Mouse (Mus musculus) monocyte, adult 59 days (primary cell): Measurements from ENCODE around the gene Hist1h4m. TPM values are rescaled to one million over a fixed set of nuclear protein-coding genes. Genes with fewer than 3 reads are reported as not detected.

Source experiments
- total RNA-seq, 2 experiments: library from RNA; stranded (reverse); gene quantifications; one replicate each; pipeline ENCODE4 v1.2.4; 2023

Hist1h4m gene
- total RNA-seq = 100 to 1,000 TPM; 127 to 412 TPM

GRCm38 (mm10) chr13:21811539-21811938 lies at the start of gene Hist1h4m:
Gene Hist1h4m, plus strand, starts transcription at chr13:21811746.

GRCm38 (mm10) chr13:21779767-21780731 lies 31.5 kb upstream of the Hist1h4m start, which contains the start of gene Hist1h1b:
Gene Hist1h1b, minus strand, starts transcription at chr13:21780625.

GRCm38 (mm10) chr13:21783255-21783617 lies 28.3 kb upstream of the Hist1h4m start, which contains the start of gene Hist1h3i:
Gene Hist1h3i, minus strand, starts transcription at chr13:21783370.

GRCm38 (mm10) chr13:21786899-21787629 lies 24.5 kb upstream of the Hist1h4m start, which contains the start of the genes Hist1h2an and Hist1h2bp:
Gene Hist1h2an, minus strand, starts transcription at chr13:21787218.
Gene Hist1h2bp, plus strand, starts transcription at chr13:21787461.

GRCm38 (mm10) chr13:21810073-21810472 lies 1.5 kb upstream of the Hist1h4m start, which contains the start of the genes Hist1h2bq and Hist1h2ao:
Gene Hist1h2bq, minus strand, starts transcription at chr13:21810197.
Gene Hist1h2ao, plus strand, starts transcription at chr13:21810465.

GRCm38 (mm10) chr13:21831418-21832394 lies 20.2 kb downstream of the Hist1h4m start, which contains the start of gene Hist1h4n:
Gene Hist1h4n, minus strand, starts transcription at chr13:21832196.

GRCm38 (mm10) chr13:21833461-21833860 lies 21.9 kb downstream of the Hist1h4m start, which contains the start of the genes Hist1h2ap and Hist1h2br:
Gene Hist1h2ap, minus strand, starts transcription at chr13:21833507.
Gene Hist1h2br, plus strand, starts transcription at chr13:21833743.

Other genes starting within 250 kb of the Hist1h4m start
- not detected for gene Olfr1364, start 230.0 kb upstream of the Hist1h4m start, total RNA-seq
- gene Olfr1362, start 197.7 kb upstream of the Hist1h4m start, total RNA-seq = not detected
- not detected for gene Olfr11, start 169.2 kb upstream of the Hist1h4m start, total RNA-seq
- gene Olfr1361, start 148.4 kb upstream of the Hist1h4m start, total RNA-seq = not detected
- not detected for gene Olfr1360, start 134.3 kb upstream of the Hist1h4m start, total RNA-seq
- not detected for gene Olfr1359, start 113.6 kb upstream of the Hist1h4m start, total RNA-seq
- gene Hist1h2bl, start 95.6 kb upstream of the Hist1h4m start, total RNA-seq = 100 to 1,000 TPM in 1 of 2 experiments, 10 to 100 TPM in 1; 76.3 to 127 TPM
- gene Hist1h2ai, start 95.3 kb upstream of the Hist1h4m start, total RNA-seq = 10 to 100 TPM; 49.1 to 81.3 TPM
- gene Hist1h3h, start 94.1 kb upstream of the Hist1h4m start, total RNA-seq = 100 to 1,000 TPM; 116 to 129 TPM
- gene Hist1h2bm, start 89.7 kb upstream of the Hist1h4m start, total RNA-seq = 10 to 100 TPM in 1 of 2 experiments, 1 to 10 TPM in 1; 9.8 to 11.6 TPM
- 10 to 100 TPM; 15.5 to 16.5 TPM for gene Hist1h4j, start 76.7 kb upstream of the Hist1h4m start, total RNA-seq
- 100 to 1,000 TPM; 368 to 459 TPM for gene Hist1h4k, start 61.2 kb upstream of the Hist1h4m start, total RNA-seq
- gene Hist1h2ak, start 57.9 kb upstream of the Hist1h4m start, total RNA-seq = 10 to 100 TPM; 38.3 to 45.1 TPM
- gene Hist1h2bn, start 57.6 kb upstream of the Hist1h4m start, total RNA-seq = 100 to 1,000 TPM in 1 of 2 experiments, 10 to 100 TPM in 1; 96.0 to 110 TPM
- 100 to 1,000 TPM in 1 of 2 experiments, 10 to 100 TPM in 1; 97.5 to 117 TPM for gene Hist1h1b, start 31.1 kb upstream of the Hist1h4m start, total RNA-seq
- gene Hist1h3i, start 28.4 kb upstream of the Hist1h4m start, total RNA-seq = 100 to 1,000 TPM; 136 to 153 TPM
- 10 to 100 TPM; 24.1 to 24.2 TPM for gene Hist1h2an, start 24.5 kb upstream of the Hist1h4m start, total RNA-seq
- gene Hist1h2bp, start 24.3 kb upstream of the Hist1h4m start, total RNA-seq = 10 to 100 TPM; 19.4 to 40.1 TPM
- 100 to 1,000 TPM; 150 to 156 TPM for gene Hist1h2bq, start 1.5 kb upstream of the Hist1h4m start, total RNA-seq
- 100 to 1,000 TPM; 303 to 332 TPM for gene Hist1h2ao, start 1.3 kb upstream of the Hist1h4m start, total RNA-seq
- 100 to 1,000 TPM in 1 of 2 experiments, 10 to 100 TPM in 1; 44.0 to 264 TPM for gene Hist1h4n, start 20.4 kb downstream of the Hist1h4m start, total RNA-seq
- gene Hist1h2ap, start 21.8 kb downstream of the Hist1h4m start, total RNA-seq = 10 to 100 TPM; 29.1 to 43.8 TPM
- 100 to 1,000 TPM; 156 to 160 TPM for gene Hist1h2br, start 22.0 kb downstream of the Hist1h4m start, total RNA-seq
- gene Zfp184, start 133.3 kb downstream of the Hist1h4m start, total RNA-seq = under 1 TPM; 0.37 to 0.85 TPM
- not detected for gene Pom121l2, start 169.4 kb downstream of the Hist1h4m start, total RNA-seq
- not detected for gene Prss16, start 198.0 kb downstream of the Hist1h4m start, total RNA-seq
- gene Hist1h2ah, start 223.8 kb downstream of the Hist1h4m start, total RNA-seq = 10 to 100 TPM in 1 of 2 experiments, 1 to 10 TPM in 1; 6.2 to 21.1 TPM
- gene Hist1h2bk, start 224.1 kb downstream of the Hist1h4m start, total RNA-seq = 10 to 100 TPM; 41.1 to 44.2 TPM
- gene Hist1h4i, start 229.6 kb downstream of the Hist1h4m start, total RNA-seq = 100 to 1,000 TPM in 1 of 2 experiments, 10 to 100 TPM in 1; 97.7 to 127 TPM
- gene Hist1h2ag, start 231.2 kb downstream of the Hist1h4m start, total RNA-seq = 10 to 100 TPM; 48.0 to 57.6 TPM
- 10 to 100 TPM; 87.4 to 91.5 TPM for gene Hist1h2bj, start 231.5 kb downstream of the Hist1h4m start, total RNA-seq